Mouse (Mus musculus) kidney, adult 2 months (tissue): ENCODE results near the gene Mogs. TPM values are rescaled to one million over a fixed set of nuclear protein-coding genes. Genes with fewer than 3 reads are reported as not detected.

Source experiments
- DNase-seq: peaks from one replicate; pipeline ENCODE4 v3.0.0; 2021
- H3K27ac ChIP-seq: fragments of 200-500 bp; 2 replicates; pipeline ENCODE4 v1.5.1; 2012; ENCODE audit warnings: low read depth, low read length, control low read depth, inconsistent platforms; ENCODE audit not compliant: insufficient read depth
- H3K27me3 ChIP-seq: fragments of 200-500 bp; replicated peaks from 2 replicates; pipeline ENCODE4 v1.6.1; 2012; ENCODE audit warnings: mild to moderate bottlenecking, moderate library complexity, low read length, inconsistent platforms; ENCODE audit not compliant: control insufficient read depth, insufficient read depth
- H3K36me3 ChIP-seq: fragments of 200-500 bp; 2 replicates; pipeline ENCODE4 v1.6.1; 2012; ENCODE audit warnings: mild to moderate bottlenecking, moderate library complexity, low read length, inconsistent platforms; ENCODE audit not compliant: control insufficient read depth, insufficient read depth
- H3K4me1 ChIP-seq: fragments of 200-500 bp; 2 replicates; pipeline ENCODE4 v1.6.1; 2011; ENCODE audit warnings: low read length; ENCODE audit not compliant: control insufficient read depth, insufficient read depth
- H3K4me3 ChIP-seq: fragments of 200-500 bp; 2 replicates; pipeline ENCODE4 v1.5.1; 2011; ENCODE audit warnings: mild to moderate bottlenecking, low read depth, low read length, control low read depth; ENCODE audit not compliant: insufficient read depth
- CTCF ChIP-seq: fragments of 200-500 bp; conservative IDR thresholded peaks from 2 replicates; pipeline ENCODE4 v1.5.1; 2011; ENCODE audit warnings: low read depth, mild to moderate bottlenecking, control low read depth, low read length, moderate library complexity, mixed read lengths; ENCODE audit not compliant: insufficient read depth, insufficient read length
- POLR2A ChIP-seq: fragments of 200-500 bp; IDR thresholded peaks from one replicate; pipeline ENCODE4 v1.6.1; 2011; ENCODE audit warnings: low read depth, low read length, control low read depth
- WGBS: fragments of 180-500 bp; shearing (Covaris S2); methylation state at CpG from one replicate; pipeline ENCODE4 v1.1.7; 2018; 5-methylcytosine and 5-hydroxymethylcytosine counted together
- polyA plus RNA-seq: library from polyadenylated mRNA; depleted of rRNA; stranded (reverse); fragments of >200 nt; gene quantifications from 2 replicates; pipeline ENCODE4 v1.2.3, GENCODE M21; 2012

The Mogs gene
- polyA plus RNA-seq, 1 experiment, result 35.5 TPM

DNA sequence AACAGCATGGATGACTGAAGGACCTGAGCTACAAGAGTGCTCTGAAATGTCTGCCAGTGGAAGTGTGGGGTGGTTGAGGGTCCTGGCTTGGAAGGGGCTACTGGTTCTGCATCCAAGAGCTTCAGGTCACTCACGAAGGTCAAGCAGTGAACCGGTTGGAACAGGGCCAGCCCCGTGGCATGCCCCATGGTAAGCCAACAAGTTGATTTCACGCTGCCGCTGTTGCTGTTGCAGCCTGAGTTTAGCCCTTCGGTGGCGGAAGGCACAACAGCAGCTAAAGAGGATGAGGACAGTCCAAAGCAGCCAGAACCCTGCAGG lies 4.4 kb downstream of the Mogs start:
- TF ChIP-seq POLR2A, result no peak
- TF ChIP-seq CTCF, result no peak
- H3K4me3 ChIP-seq, result no peak overlapping the region
- DNase-seq, result no peak
- peaks cover 13% of the 10 kb centered on the region; the same call in 1 of the 2 replicates for H3K4me1 ChIP-seq
- WGBS, result 51% methylated on average over 7 of the region's 7 CpGs
- H3K27me3 ChIP-seq, result no peaks in the 10 kb centered on the region
- no peaks in the 10 kb centered on the region for H3K36me3 ChIP-seq
- no peak overlapping the region for H3K27ac ChIP-seq

DNA sequence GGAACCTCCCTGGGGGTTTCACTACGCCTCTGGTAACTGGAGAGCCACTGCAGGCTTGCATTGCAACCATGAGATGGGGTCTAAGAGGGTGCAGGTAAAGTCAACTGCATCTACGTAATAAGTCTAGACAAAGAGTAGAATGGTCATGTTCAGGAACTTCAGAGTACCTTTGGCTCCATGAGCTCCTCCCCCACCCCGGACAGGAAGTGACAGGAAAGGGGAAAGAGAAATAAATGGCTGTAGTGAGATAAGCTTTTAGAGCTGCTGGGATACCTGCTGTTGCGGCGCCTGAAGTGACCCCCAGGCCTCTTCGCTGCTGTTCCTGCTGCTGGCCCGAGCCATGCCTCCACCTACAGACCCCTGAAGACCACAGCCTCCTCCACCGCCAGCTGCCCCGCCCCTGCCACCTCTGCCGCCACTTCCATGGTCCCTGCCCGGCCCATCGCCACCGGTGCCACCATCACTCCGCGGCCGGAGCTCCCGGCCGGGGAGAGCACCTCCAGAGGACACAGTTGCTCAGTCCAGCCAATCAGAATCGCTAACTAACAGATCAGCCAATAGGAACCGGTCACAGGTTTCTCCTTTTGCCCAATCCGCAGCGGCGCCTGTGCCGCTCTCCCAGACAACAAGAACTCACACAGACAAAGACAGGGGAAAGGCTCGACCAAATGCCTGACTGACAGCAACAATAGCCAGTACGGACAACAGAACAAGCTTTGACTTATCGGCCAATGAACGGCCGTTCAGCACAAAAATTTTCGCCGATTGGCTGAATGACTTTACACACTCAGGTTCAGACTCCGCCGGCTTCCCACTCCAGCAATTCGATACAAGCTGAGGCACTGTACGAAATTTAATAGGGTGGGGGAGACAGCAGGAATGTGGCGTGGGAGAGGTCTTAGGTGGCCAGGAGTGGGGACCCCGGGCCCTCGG lies 5.9 kb downstream of the Mogs start, which contains the start of gene Wbp1:
Gene Wbp1, minus strand, starts transcription at position 630 of the 933 bp plus-strand sequence.
- under 1% methylated on average over 38 of the region's 38 CpGs for WGBS
- Histone ChIP-seq H3K36me3 (no peaks in the 10 kb centered on the region), H3K4me1 (peaks cover 10% of the 10 kb centered on the region; the same call in 1 of the 2 replicates), H3K27me3 (no peaks in the 10 kb centered on the region), H3K4me3 (peak within 1 kb of the TSS; percentile 63), H3K27ac (peak within 1 kb of the TSS; percentile 49)
- DNase-seq, result peak; percentile 100
- peak; percentile 54 for TF ChIP-seq POLR2A
- TF ChIP-seq CTCF, result no peak

DNA sequence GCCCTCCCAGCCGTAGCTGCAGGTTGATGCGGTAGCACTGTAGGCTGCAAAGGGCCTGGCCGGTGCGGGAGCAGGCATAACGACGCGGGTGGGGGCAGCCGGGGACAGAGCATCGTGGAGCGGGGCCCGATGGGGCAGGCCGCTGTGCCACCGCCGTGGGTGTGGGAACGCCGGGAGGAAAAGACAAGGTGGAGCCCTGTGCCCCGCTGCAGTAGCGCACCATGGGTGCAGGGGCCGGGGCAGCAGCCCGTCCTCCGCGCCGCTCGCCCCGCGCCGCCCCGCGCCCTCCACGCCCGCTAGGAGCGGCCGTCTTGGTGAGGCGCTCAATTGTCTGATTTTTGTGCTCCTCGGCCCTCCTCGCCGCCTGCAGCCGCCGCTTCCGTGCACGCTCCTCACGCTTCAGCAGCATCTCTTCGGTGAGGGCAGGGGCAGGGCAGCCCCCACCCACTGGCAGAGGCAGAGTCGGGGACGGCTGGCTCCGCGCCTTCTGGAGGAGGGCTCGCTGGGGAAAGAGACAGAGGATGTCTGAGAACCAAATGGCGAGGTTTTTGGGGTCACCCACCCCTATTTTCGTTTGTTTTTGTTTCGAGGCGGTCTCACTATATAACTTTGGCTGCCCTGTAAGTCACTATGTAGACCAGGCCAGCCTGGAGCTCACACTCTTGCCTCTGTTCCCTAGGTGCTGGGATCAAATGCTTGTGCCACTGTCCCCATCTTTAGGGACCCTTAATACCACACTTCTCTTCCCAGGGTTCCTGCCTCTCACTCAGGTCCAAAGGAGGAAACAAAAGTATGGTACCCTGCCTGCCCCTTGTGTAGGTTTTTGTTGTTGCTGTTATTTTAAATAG lies 6.8 kb downstream of the Mogs start:
- Histone ChIP-seq H3K4me1 (peaks cover 5% of the 10 kb centered on the region; the same call in 1 of the 2 replicates), H3K27ac (no peak overlapping the region), H3K36me3 (no peaks in the 10 kb centered on the region), H3K4me3 (peak overlapping the region; percentile 56), H3K27me3 (no peaks in the 10 kb centered on the region)
- no peak for DNase-seq
- TF ChIP-seq CTCF (no peak), POLR2A (no peak)
- WGBS, result 4% methylated on average over 52 of the region's 52 CpGs

GRCm38 (mm10) chr6:83122961-83123360 lies 7.7 kb downstream of the Mogs start:
- DNase-seq, result no peak
- Histone ChIP-seq H3K36me3 (no peaks in the 10 kb centered on the region), H3K4me1 (peaks cover 5% of the 10 kb centered on the region; the same call in 1 of the 2 replicates), H3K27ac (no peak overlapping the region), H3K27me3 (no peaks in the 10 kb centered on the region), H3K4me3 (no peak overlapping the region)
- 87% methylated on average over 5 of the region's 5 CpGs for WGBS
- no peak for TF ChIP-seq CTCF
- TF ChIP-seq POLR2A, result no peak

GRCm38 (mm10) chr6:83124851-83125312 lies 9.6 kb downstream of the Mogs start:
- Histone ChIP-seq H3K36me3 (no peaks in the 10 kb centered on the region), H3K27me3 (no peaks in the 10 kb centered on the region), H3K4me1 (peaks cover 4% of the 10 kb centered on the region; the same call in 1 of the 2 replicates), H3K27ac (0 out of 2 replicates have a peak overlapping the region, but pooled peaks have one; percentile 30), H3K4me3 (peak overlapping the region; percentile 89)
- peak; percentile 96 for DNase-seq
- TF ChIP-seq CTCF, result no peak
- TF ChIP-seq POLR2A, result peak; percentile 26
- WGBS, result under 1% methylated on average over 30 of the region's 30 CpGs

DNA sequence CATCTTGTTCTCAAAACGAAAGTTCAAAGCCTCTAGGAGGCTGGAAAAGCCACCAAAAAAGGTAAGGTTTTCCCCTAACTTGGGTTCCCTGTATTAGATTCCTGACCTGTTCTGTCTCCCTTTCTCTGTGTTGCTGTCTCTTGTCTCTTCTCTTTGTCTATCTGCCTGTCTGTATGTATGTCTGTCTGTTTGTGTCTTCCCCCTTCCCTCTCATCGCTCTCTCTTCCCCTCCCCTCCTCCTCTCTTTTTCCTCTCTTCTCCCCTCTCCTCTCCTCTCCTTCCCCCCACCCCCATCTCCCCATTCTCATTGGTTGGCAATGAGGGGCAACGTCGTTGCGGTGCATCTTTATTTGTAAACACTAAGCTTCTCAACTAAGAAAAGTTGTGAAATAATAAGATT lies 10.0 kb downstream of the Mogs start, which contains the start of gene Ino80b:
Gene Ino80b, minus strand, starts transcription at position 101 of the 400 bp plus-strand sequence.
- no peak for TF ChIP-seq POLR2A
- TF ChIP-seq CTCF, result no peak
- no peak for DNase-seq
- H3K27me3 ChIP-seq, result no peaks in the 10 kb centered on the region

DNA sequence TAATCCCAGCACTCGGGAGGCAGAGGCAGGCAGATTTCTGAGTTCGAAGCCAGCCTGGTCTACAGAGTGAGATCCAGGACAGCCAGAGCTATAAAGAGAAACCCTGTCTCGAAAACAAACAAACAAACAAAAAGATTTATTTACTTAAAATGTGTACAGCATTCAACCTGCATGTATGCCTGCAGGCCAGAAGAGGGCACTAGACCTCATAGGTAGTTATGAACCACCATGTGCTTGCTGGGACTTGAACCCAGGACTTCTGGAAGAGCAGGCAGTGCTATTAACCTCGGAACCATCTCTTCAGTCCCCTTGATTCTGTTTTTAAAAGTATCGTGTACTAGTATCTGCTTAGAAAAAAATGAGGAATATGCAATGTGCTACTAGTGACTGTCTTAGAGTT lies 12.1 kb downstream of the Mogs start:
- Histone ChIP-seq H3K36me3 (no peaks in the 10 kb centered on the region), H3K4me1 (peaks cover 8% of the 10 kb centered on the region; the same call in 1 of the 2 replicates), H3K27ac (no peak overlapping the region), H3K27me3 (no peaks in the 10 kb centered on the region), H3K4me3 (no peak overlapping the region)
- no peak for TF ChIP-seq POLR2A
- peak; percentile 40 for TF ChIP-seq CTCF
- WGBS, result 95% methylated on average over 5 of the region's 5 CpGs
- DNase-seq, result no peak

More for the DNA sequence above, 10.0 kb downstream of the Mogs start, which contains the start of gene Ino80b:
- Histone ChIP-seq H3K4me1 (no peaks in the 10 kb centered on the region; the same call in 1 of the 2 replicates), H3K36me3 (no peaks in the 10 kb centered on the region), H3K4me3 (peak within 1 kb of the TSS; percentile 89), H3K27ac (0 out of 2 replicates have a peak within 1 kb of the TSS, but pooled peaks have one; percentile 30)
- WGBS, result 23% methylated on average over 5 of the region's 5 CpGs
